Mouse (Mus musculus) hindbrain, embryonic 11.5 days (tissue): ENCODE measurements at regions not wholly inside any gene's neighbourhood (a gene's known extent, or its start where the extent isn't known, plus 50 kb on each side); places are given as distances from the start of the nearest gene placed in this dataset.

Source experiments
- ATAC-seq: fragments of 200-750 bp; cut with Nextera tagmentation; 2 replicates; pipeline ENCODE4 v1.8.0; 2017; ENCODE audit warnings: mild to moderate bottlenecking, moderate TSS enrichment, moderate library complexity; ENCODE audit not compliant: low FRiP score
- DNase-seq: peaks from one replicate; pipeline ENCODE4 v3.0.0-alpha.2; 2015; ENCODE audit warnings: low spot score
- H3K27ac ChIP-seq: fragments of 300-500 bp; sonication (generic); 2 replicates; pipeline ENCODE4 v1.5.1; 2014; ENCODE audit warnings: mild to moderate bottlenecking, low read depth, low read length
- H3K27me3 ChIP-seq: fragments of 300-500 bp; sonication (generic); 2 replicates; pipeline ENCODE4 v1.6.1; 2014; ENCODE audit warnings: mild to moderate bottlenecking, low read length, moderate library complexity, mixed read lengths; ENCODE audit not compliant: control insufficient read depth, insufficient read depth
- H3K36me3 ChIP-seq: fragments of 300-500 bp; sonication (generic); 2 replicates; pipeline ENCODE4 v1.6.1; 2014; ENCODE audit warnings: mild to moderate bottlenecking, low read length, moderate library complexity, mixed read lengths; ENCODE audit not compliant: control insufficient read depth, insufficient read depth
- H3K4me1 ChIP-seq: fragments of 300-500 bp; sonication (generic); replicated peaks from 2 replicates; pipeline ENCODE4 v1.6.1; 2014; ENCODE audit warnings: low read length, mixed read lengths; ENCODE audit not compliant: control insufficient read depth, insufficient read depth
- H3K4me2 ChIP-seq: fragments of 300-500 bp; sonication (generic); replicated peaks from 2 replicates; pipeline ENCODE4 v1.6.1; 2014; ENCODE audit warnings: mild to moderate bottlenecking, low read depth, low read length
- H3K4me3 ChIP-seq: fragments of 300-500 bp; sonication (generic); 2 replicates; pipeline ENCODE4 v1.5.1; 2014; ENCODE audit warnings: low read depth, low read length
- H3K9ac ChIP-seq: fragments of 300-500 bp; sonication (generic); 2 replicates; pipeline ENCODE4 v1.6.1; 2014; ENCODE audit warnings: low read depth, low read length
- H3K9me3 ChIP-seq: fragments of 300-500 bp; sonication (generic); 2 replicates; pipeline ENCODE4 v1.6.1; 2016; ENCODE audit warnings: low read length; ENCODE audit not compliant: control insufficient read depth
- WGBS: fragments of 180-500 bp; shearing (Covaris S2); extraction: QIAGEN DNeasy Blood & Tissue Kit; methylation state at CpG from one replicate; pipeline ENCODE4 v1.1.7; 2014; 5-methylcytosine and 5-hydroxymethylcytosine counted together

DNA sequence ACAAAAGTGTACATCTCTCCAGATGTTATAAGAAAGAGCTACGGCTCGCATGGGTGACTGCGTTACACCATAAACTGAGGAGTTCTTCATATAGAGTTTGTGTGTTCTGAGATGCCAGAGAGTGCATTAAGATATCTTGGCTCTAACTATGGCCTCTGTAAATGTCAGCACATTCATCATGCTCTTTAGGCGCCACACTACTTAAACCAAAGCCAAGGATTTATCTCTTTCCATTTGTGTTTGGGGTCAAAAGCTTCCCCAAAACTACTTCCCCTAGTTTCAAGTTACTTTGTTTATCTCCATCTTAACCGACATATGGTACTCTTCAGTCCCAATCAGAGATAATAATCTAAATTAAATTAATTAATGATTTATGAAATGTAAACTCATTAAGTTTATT lies 541.3 kb upstream of the N6amt1 start:
- Histone ChIP-seq H3K9me3 (no peaks in the 10 kb centered on the region), H3K4me1 (no peaks in the 10 kb centered on the region), H3K4me3 (no peak overlapping the region), H3K9ac (no peak overlapping the region), H3K4me2 (no peak overlapping the region), H3K36me3 (no peaks in the 10 kb centered on the region), H3K27ac (no peak overlapping the region), H3K27me3 (no peaks in the 10 kb centered on the region)
- no peak for DNase-seq
- WGBS = 85% methylated on average over 5 of the region's 5 CpGs
- no peak for ATAC-seq

DNA sequence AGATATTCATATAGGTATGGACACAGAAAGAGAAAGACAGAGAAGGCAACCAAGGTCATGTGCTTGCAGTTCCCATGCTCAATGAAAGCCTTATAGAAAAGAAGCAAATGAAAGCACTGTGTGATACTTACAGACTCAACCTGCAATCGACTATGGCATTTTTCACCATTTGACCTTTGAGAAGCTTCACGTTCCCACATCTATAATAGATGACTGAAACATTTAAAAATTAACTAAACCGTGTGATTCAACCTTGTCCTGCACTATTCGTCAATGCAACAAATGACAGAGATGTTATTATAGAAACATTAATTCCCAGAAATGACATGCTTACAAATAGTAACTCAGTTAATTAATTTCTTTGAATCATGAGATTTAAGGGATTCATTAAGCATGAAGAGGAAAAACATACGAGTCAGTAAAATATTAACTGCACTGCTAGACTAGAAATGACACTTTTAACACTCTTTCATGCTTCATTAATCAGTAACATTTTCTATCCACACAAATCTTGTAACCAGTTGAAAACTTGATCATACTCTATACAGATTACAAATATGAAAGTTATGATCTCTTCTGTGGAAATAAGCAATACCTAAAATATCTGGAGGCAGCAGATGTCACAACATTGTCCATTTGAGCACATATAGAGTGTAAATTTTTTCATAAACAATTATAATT lies 545.2 kb upstream of the N6amt1 start:
- no peaks in the 10 kb centered on the region for H3K27me3 ChIP-seq
- H3K4me2 ChIP-seq = no peak overlapping the region
- H3K4me1 ChIP-seq = no peaks in the 10 kb centered on the region
- H3K36me3 ChIP-seq = no peaks in the 10 kb centered on the region
- no peak for ATAC-seq
- WGBS = 82% methylated on average over 5 of the region's 5 CpGs
- H3K9ac ChIP-seq = no peak overlapping the region
- H3K9me3 ChIP-seq = no peaks in the 10 kb centered on the region
- no peak overlapping the region for H3K27ac ChIP-seq
- no peak overlapping the region for H3K4me3 ChIP-seq
- DNase-seq = no peak

GRCm38 (mm10) chr16:86806374-86806773 lies 547.6 kb upstream of the N6amt1 start:
- ATAC-seq (no peak), DNase-seq (no peak)
- H3K9ac ChIP-seq = no peak overlapping the region
- no peak overlapping the region for H3K27ac ChIP-seq
- no peaks in the 10 kb centered on the region for H3K4me1 ChIP-seq
- H3K27me3 ChIP-seq = no peaks in the 10 kb centered on the region
- H3K4me2 ChIP-seq = no peak overlapping the region
- H3K4me3 ChIP-seq = no peak overlapping the region
- WGBS = 72% methylated on average over 2 of the region's 2 CpGs
- H3K9me3 ChIP-seq = no peaks in the 10 kb centered on the region
- no peaks in the 10 kb centered on the region for H3K36me3 ChIP-seq

DNA sequence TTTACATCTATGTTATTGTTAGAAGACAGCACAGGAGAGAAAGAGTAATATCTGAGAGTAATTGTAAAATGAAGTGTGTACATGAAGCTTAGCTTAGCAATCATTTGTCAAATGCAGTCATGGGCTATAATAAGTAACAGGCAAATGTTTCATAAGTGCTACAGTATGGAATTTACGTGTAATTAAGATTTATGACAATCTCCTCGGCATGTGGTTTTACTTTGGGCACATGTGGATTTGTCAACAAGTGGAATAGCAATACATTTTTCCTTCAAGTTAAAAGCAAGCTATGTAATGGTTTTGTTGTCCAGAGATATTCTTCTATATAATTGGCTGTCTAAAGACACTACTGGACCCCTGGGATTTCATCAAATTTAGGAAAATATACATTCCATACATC lies 577.9 kb upstream of the N6amt1 start:
- Histone ChIP-seq H3K9ac (no peak overlapping the region), H3K27me3 (no peaks in the 10 kb centered on the region), H3K4me1 (no peaks in the 10 kb centered on the region), H3K4me2 (no peak overlapping the region), H3K4me3 (no peak overlapping the region), H3K27ac (no peak overlapping the region), H3K9me3 (no peaks in the 10 kb centered on the region), H3K36me3 (no peaks in the 10 kb centered on the region)
- WGBS = 80% methylated on average over 2 of the region's 2 CpGs
- DNase-seq (no peak), ATAC-seq (no peak)

GRCm38 (mm10) chr16:86772586-86772985 lies 581.4 kb upstream of the N6amt1 start:
- WGBS = 52% methylated on average over 1 of the region's 1 CpGs
- no peaks in the 10 kb centered on the region for H3K9me3 ChIP-seq
- H3K4me3 ChIP-seq = no peak overlapping the region
- H3K4me2 ChIP-seq = no peak overlapping the region
- no peak for ATAC-seq
- no peak for DNase-seq
- no peak overlapping the region for H3K27ac ChIP-seq
- no peaks in the 10 kb centered on the region for H3K4me1 ChIP-seq
- no peak overlapping the region for H3K9ac ChIP-seq
- no peaks in the 10 kb centered on the region for H3K27me3 ChIP-seq
- H3K36me3 ChIP-seq = no peaks in the 10 kb centered on the region

- Histone ChIP-seq H3K9ac (no peak overlapping the region), H3K4me3 (no peak overlapping the region), H3K27me3 (no peaks in the 10 kb centered on the region), H3K27ac (no peak overlapping the region), H3K36me3 (no peaks in the 10 kb centered on the region), H3K4me1 (no peaks in the 10 kb centered on the region), H3K4me2 (no peak overlapping the region), H3K9me3 (no peaks in the 10 kb centered on the region)
- WGBS = 80% methylated on average over 3 of the region's 3 CpGs
- DNase-seq (no peak), ATAC-seq (no peak)
Measured at GRCm38 (mm10) chr16:86768912-86769311, 585.1 kb upstream of the N6amt1 start.

- no peaks in the 10 kb centered on the region for H3K27me3 ChIP-seq
- H3K9ac ChIP-seq = no peak overlapping the region
- 83% methylated on average over 3 of the region's 3 CpGs for WGBS
- H3K9me3 ChIP-seq = no peaks in the 10 kb centered on the region
- ATAC-seq = no peak
- no peak overlapping the region for H3K27ac ChIP-seq
- no peaks in the 10 kb centered on the region for H3K4me1 ChIP-seq
- DNase-seq = no peak
- H3K4me2 ChIP-seq = no peak overlapping the region
- H3K36me3 ChIP-seq = no peaks in the 10 kb centered on the region
- no peak overlapping the region for H3K4me3 ChIP-seq
Measured at GRCm38 (mm10) chr16:86768355-86768754, 585.6 kb upstream of the N6amt1 start.

DNA sequence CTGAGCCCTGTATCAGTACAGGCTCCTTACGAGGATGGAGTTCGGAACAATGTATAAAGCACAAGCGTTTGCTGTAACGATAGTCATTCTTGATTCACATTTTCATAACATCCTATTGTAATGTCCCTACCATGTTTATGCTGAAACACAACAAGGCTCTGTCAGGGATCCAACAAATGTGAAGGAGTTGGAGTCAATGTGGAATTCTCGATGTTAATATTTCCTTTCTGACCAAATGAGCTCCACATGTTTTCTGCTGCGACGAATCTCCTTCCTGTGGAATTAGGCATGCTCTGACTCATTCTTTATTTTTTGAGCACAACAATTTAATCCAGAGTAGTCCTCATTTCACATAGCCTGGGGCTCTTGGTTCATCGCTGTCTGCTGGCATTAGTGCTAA lies 588.0 kb upstream of the N6amt1 start:
- WGBS = 89% methylated on average over 8 of the region's 8 CpGs
- H3K27ac ChIP-seq = no peak overlapping the region

GRCm38 (mm10) chr16:86741236-86741635 lies 612.7 kb upstream of the N6amt1 start:
- DNase-seq = no peak
- Histone ChIP-seq H3K36me3 (no peaks in the 10 kb centered on the region), H3K4me2 (no peak overlapping the region), H3K27me3 (no peaks in the 10 kb centered on the region), H3K9ac (no peak overlapping the region), H3K4me3 (no peak overlapping the region), H3K4me1 (no peaks in the 10 kb centered on the region), H3K9me3 (no peaks in the 10 kb centered on the region), H3K27ac (no peak overlapping the region)
- WGBS = 80% methylated on average over 5 of the region's 5 CpGs
- no peak for ATAC-seq

More for the DNA sequence above, 588.0 kb upstream of the N6amt1 start:
- Histone ChIP-seq H3K4me3 (no peak overlapping the region), H3K4me1 (no peaks in the 10 kb centered on the region), H3K4me2 (no peak overlapping the region), H3K27me3 (no peaks in the 10 kb centered on the region), H3K36me3 (no peaks in the 10 kb centered on the region), H3K9me3 (no peaks in the 10 kb centered on the region), H3K9ac (no peak overlapping the region)
- no peak for DNase-seq
- no peak for ATAC-seq
